Mouse (Mus musculus) stomach, postnatal 0 days (tissue): ENCODE results near the gene Tat. TPM values are rescaled to one million over a fixed set of nuclear protein-coding genes. Genes with fewer than 3 reads are reported as not detected.

Experiments
- ATAC-seq: fragments of 200-750 bp; cut with Nextera tagmentation; 2 replicates; pipeline ENCODE4 v1.8.0; 2017; ENCODE audit not compliant: low FRiP score, low TSS enrichment
- DNase-seq: peaks from one replicate; pipeline ENCODE4 v3.0.0-alpha.2; 2016; ENCODE audit warnings: low spot score
- H3K27ac ChIP-seq: fragments of 300-500 bp; sonication (generic); replicated peaks from 2 replicates; pipeline ENCODE4 v1.5.1; 2014; ENCODE audit warnings: mild to moderate bottlenecking, control low read depth
- H3K27me3 ChIP-seq: fragments of 300-500 bp; sonication (generic); 2 replicates; pipeline ENCODE4 v1.6.1; 2014; ENCODE audit warnings: low read length; ENCODE audit not compliant: control insufficient read depth, insufficient read depth
- H3K36me3 ChIP-seq: fragments of 300-500 bp; sonication (generic); 2 replicates; pipeline ENCODE4 v1.6.1; 2014; ENCODE audit warnings: low read length, mixed read lengths; ENCODE audit not compliant: control insufficient read depth, insufficient read depth
- H3K4me1 ChIP-seq: fragments of 300-500 bp; sonication (generic); replicated peaks from 2 replicates; pipeline ENCODE4 v1.6.1; 2014; ENCODE audit warnings: antibody characterized with exemption; ENCODE audit not compliant: control insufficient read depth, insufficient read depth
- H3K4me2 ChIP-seq: fragments of 300-500 bp; sonication (generic); replicated peaks from 2 replicates; pipeline ENCODE4 v1.6.1; 2014; ENCODE audit warnings: low read depth, mild to moderate bottlenecking, control low read depth, moderate library complexity
- H3K4me3 ChIP-seq: fragments of 300-500 bp; sonication (generic); 2 replicates; pipeline ENCODE4 v1.5.1; 2014; ENCODE audit warnings: low read depth, low read length, control low read depth
- H3K9ac ChIP-seq: fragments of 300-500 bp; sonication (generic); 2 replicates; pipeline ENCODE4 v1.6.1; 2014; ENCODE audit warnings: mild to moderate bottlenecking, low read length, control low read depth, mixed read lengths
- H3K9me3 ChIP-seq: fragments of 300-500 bp; sonication (generic); 2 replicates; pipeline ENCODE4 v1.6.1; 2016; ENCODE audit warnings: low read length; ENCODE audit not compliant: control insufficient read depth
- CTCF ChIP-seq: IDR thresholded peaks from 2 replicates; pipeline ENCODE4 v1.5.1; 2016; ENCODE audit warnings: antibody characterized with exemption, low read depth, mild to moderate bottlenecking, moderate library complexity
- EP300 ChIP-seq: optimal IDR thresholded peaks from 2 replicates; pipeline ENCODE3; 2016; ENCODE audit warnings: antibody characterized with exemption
- WGBS: fragments of 180-500 bp; shearing (Covaris S2); extraction: QIAGEN DNeasy Blood & Tissue Kit; methylation state at CpG from one replicate; pipeline ENCODE4 v1.1.7; 2014; 5-methylcytosine and 5-hydroxymethylcytosine counted together
- polyA plus RNA-seq: library from polyadenylated mRNA; unstranded; fragments of >200 nt; fragmentation: Nextera tagmentation; extraction: Ambion mirVana; gene quantifications from 2 replicates; pipeline ENCODE4 v1.2.1, GENCODE M21; 2015

Gene Tat
- polyA plus RNA-seq: 0.12 and 0.18 TPM in 2 replicates

DNA sequence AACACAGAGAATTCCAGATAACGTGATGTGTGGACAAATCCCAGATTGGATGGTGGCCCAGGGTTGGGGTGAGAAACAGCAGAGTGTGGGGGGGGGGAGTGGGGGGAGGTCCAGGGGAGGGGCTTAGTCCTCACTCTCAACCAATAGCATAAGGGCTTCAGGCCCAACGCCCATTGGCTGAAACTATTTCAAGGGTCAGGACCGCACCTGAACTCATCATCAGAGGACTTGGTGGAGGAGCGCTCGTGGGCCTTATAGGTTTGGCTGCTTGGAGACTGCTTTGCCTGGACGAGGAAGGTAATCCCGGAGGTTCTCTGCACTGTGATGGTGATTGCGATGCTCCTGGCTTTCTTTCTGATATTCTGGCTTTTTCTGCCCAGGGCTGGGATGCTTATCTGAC, at the start of gene Tat:
Gene Tat, plus strand, starts transcription at position 214 of the 400 bp plus-strand sequence.
- ATAC-seq (no peak), DNase-seq (no peak)
- H3K36me3 ChIP-seq: no peaks in the 10 kb centered on the region
- no peaks in the 10 kb centered on the region for H3K27me3 ChIP-seq
- no peak within 1 kb of the TSS for H3K9ac ChIP-seq
- no peak within 1 kb of the TSS for H3K4me2 ChIP-seq
- H3K4me3 ChIP-seq: no peak within 1 kb of the TSS
- WGBS: 75% methylated on average over 8 of the region's 8 CpGs
- TF ChIP-seq CTCF (no peak), EP300 (no peak)
- no peaks in the 10 kb centered on the region for H3K9me3 ChIP-seq
- H3K27ac ChIP-seq: no peak within 1 kb of the TSS
- H3K4me1 ChIP-seq: no peaks in the 10 kb centered on the region

DNA sequence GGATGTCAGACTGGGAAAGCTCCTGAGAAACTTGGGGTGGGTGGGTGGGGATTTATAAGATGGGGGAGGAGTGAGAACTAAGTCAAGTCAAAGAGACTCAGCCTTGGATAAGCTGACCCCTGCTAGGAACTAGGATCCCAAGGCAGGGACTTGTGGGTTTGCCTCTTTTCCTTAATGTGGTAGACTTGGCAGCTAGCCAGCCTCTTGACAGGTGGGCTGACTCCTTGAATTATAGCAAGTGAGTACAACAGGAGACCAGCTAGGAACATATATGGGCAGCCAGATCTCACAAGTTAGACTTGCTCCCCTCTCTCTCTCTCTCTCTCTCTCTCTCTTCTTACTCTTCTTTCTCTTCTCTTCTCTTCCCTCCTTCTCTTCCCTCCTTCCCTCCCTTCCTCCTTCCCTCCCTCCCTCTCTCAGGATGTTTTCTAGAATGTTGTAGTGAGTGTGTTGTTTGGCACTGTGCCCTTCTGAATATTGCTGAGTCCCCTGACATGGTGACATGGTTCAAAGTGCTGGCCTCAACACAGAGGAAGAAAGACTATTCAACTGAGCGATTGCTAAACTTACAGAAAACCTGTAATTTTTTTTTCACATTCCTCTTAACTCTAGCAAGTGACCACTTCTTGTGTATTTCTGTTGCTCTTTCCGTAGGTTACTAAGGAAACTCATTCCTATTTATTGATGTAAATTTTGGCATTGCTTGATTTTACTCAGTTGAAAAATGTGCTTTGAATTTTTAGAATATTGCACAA, 48.5 kb upstream of the Tat start:
- Histone ChIP-seq H3K9me3 (no peaks in the 10 kb centered on the region), H3K36me3 (peaks cover 12% of the 10 kb centered on the region; the same call in 1 of the 2 replicates), H3K27me3 (no peaks in the 10 kb centered on the region), H3K9ac (no peak overlapping the region), H3K4me2 (no peak overlapping the region), H3K4me3 (no peak overlapping the region), H3K27ac (no peak overlapping the region), H3K4me1 (no peaks in the 10 kb centered on the region)
- ATAC-seq (no peak), DNase-seq (no peak)
- no peak for TF ChIP-seq CTCF
- TF ChIP-seq EP300: no peak
- WGBS: 64% methylated on average over 2 of the region's 2 CpGs

DNA sequence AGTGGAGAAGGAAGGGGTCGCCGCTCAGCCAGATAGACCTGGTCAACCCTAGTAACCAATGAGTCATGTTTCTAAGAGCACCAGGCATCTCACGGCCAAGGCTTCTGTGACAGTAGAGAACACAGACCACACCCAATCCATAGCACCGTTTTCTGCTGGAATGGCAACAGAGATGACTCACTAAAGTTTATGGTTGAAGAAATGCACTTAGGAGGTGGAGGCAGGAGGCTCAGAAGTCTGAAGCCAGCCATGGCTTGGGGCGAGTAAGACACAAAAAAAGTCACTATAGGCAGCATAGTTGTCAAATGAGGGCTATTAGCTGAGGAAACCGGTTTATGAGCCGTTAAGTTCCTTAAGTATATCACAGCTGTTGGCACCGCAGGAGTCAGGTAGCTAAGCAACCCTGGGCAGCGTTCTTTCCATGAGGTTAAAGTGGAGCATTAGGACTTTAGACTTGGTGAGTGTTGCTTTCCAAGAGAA, 45.0 kb upstream of the Tat start:
- Histone ChIP-seq H3K4me1 (no peaks in the 10 kb centered on the region), H3K9me3 (no peaks in the 10 kb centered on the region), H3K4me3 (no peak overlapping the region), H3K36me3 (peaks cover 2% of the 10 kb centered on the region; the same call in 1 of the 2 replicates), H3K27ac (no peak overlapping the region), H3K27me3 (no peaks in the 10 kb centered on the region), H3K4me2 (no peak overlapping the region), H3K9ac (no peak overlapping the region)
- peak; percentile 67 for ATAC-seq
- WGBS: 37% methylated on average over 9 of the region's 9 CpGs
- DNase-seq: no peak
- TF ChIP-seq CTCF (no peak), EP300 (no peak)

DNA sequence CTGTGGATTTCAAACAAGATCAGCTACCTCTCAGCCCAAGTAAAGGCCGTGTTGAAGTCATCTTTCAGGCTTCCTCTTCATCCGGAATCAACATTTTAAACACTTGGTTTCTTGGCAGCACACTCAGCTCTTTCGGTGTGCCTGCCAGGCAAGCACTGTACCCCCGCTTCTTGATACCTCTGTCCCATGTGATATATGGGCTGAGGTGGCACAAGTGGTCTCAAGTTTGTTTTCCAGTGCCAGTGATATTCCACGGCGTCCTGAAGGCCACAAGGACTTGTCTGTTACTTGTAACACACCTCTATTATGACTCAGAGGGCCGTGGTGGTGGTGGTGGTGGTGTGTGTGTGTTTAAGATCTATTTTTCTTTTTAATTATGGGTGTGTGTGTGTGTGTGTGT, 44.5 kb upstream of the Tat start:
- H3K27me3 ChIP-seq: no peaks in the 10 kb centered on the region
- WGBS: 55% methylated on average over 7 of the region's 7 CpGs
- no peak overlapping the region for H3K9ac ChIP-seq
- no peaks in the 10 kb centered on the region for H3K4me1 ChIP-seq
- H3K4me3 ChIP-seq: no peak overlapping the region
- H3K4me2 ChIP-seq: no peak overlapping the region
- DNase-seq: no peak
- no peaks in the 10 kb centered on the region; the same call in 1 of the 2 replicates for H3K36me3 ChIP-seq
- no peak overlapping the region for H3K27ac ChIP-seq
- TF ChIP-seq EP300 (no peak), CTCF (no peak)
- 0 out of 2 replicates have a peak, but pooled peaks have one; percentile 12 for ATAC-seq
- H3K9me3 ChIP-seq: no peaks in the 10 kb centered on the region

DNA sequence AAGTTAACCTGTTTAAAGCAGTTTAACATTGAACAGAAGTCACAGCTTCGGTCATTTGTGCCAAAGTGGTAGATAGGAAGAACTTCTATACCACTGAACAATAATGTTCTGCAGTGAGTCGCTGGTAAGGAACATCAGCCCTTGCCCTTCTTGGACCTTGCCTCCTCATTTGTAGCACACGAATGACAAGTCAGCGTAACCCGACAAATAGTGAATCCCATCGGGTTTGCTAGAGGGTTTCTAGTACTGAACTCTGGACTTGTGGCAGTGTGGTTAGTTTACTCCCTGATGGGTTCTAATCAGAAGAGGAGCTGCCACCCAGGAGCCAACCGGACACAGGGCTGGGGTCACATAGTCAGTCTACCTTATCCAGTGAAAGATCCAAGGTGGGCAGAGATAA, 44.0 kb upstream of the Tat start:
- no peak for ATAC-seq
- 86% methylated on average over 7 of the region's 7 CpGs for WGBS
- H3K4me2 ChIP-seq: no peak overlapping the region

More for the DNA sequence above, 44.0 kb upstream of the Tat start:
- Histone ChIP-seq H3K9me3 (no peaks in the 10 kb centered on the region), H3K4me1 (no peaks in the 10 kb centered on the region), H3K27ac (no peak overlapping the region), H3K9ac (no peak overlapping the region), H3K27me3 (no peaks in the 10 kb centered on the region; the same call in 1 of the 2 replicates), H3K36me3 (no peaks in the 10 kb centered on the region; the same call in 1 of the 2 replicates), H3K4me3 (no peak overlapping the region)
- no peak for DNase-seq
- TF ChIP-seq CTCF: no peak
- TF ChIP-seq EP300: no peak
